Mouse (Mus musculus) embryonic facial prominence, embryonic 10.5 days (tissue): ENCODE measurements around the gene Eps8l2. TPM values are rescaled to one million over a fixed set of nuclear protein-coding genes. Genes with fewer than 3 reads are reported as not detected.

ENCODE experiments used
- DNase-seq: peaks from one replicate; pipeline ENCODE4 v3.0.0-alpha.2; 2017; ENCODE audit warnings: low spot score
- H3K27ac ChIP-seq: fragments of 300-500 bp; sonication (generic); replicated peaks from 2 replicates; pipeline ENCODE4 v1.5.1; 2016; ENCODE audit warnings: mild to moderate bottlenecking
- H3K27me3 ChIP-seq: fragments of 300-500 bp; sonication (generic); replicated peaks from 2 replicates; pipeline ENCODE4 v1.6.1; 2016; ENCODE audit warnings: low read depth, mild to moderate bottlenecking; ENCODE audit not compliant: poor library complexity, severe bottlenecking
- H3K36me3 ChIP-seq: fragments of 300-500 bp; sonication (generic); replicated peaks from 2 replicates; pipeline ENCODE4 v1.6.1; 2016; ENCODE audit warnings: mild to moderate bottlenecking, moderate library complexity
- H3K4me1 ChIP-seq: fragments of 300-500 bp; sonication (generic); 2 replicates; pipeline ENCODE4 v1.6.1; 2016
- H3K4me3 ChIP-seq: fragments of 300-500 bp; sonication (generic); 2 replicates; pipeline ENCODE4 v1.5.1; 2016; ENCODE audit warnings: mild to moderate bottlenecking, moderate library complexity
- H3K9me3 ChIP-seq: fragments of 300-500 bp; sonication (generic); 2 replicates; pipeline ENCODE4 v1.6.1; 2016; ENCODE audit warnings: mild to moderate bottlenecking
- WGBS: fragments of 180-500 bp; shearing (Covaris S2); methylation state at CpG from one replicate; pipeline ENCODE4 v1.1.7; 2016; 5-methylcytosine and 5-hydroxymethylcytosine counted together
- polyA plus RNA-seq: library from polyadenylated mRNA; unstranded; fragments of >200 nt; fragmentation: Nextera tagmentation; extraction: Ambion mirVana; gene quantifications from 2 replicates; pipeline ENCODE4 v1.2.1, GENCODE M21; 2016

The Eps8l2 gene
- polyA plus RNA-seq, 1 experiment from 2014 or later: 12.1 TPM

GRCm38 (mm10) chr7:141315076-141315475 lies 23.6 kb upstream of the Eps8l2 start:
- Histone ChIP-seq H3K9me3 (no peaks in the 10 kb centered on the region), H3K4me1 (no peaks in the 10 kb centered on the region), H3K36me3 (peaks cover 100% of the 10 kb centered on the region), H3K27me3 (no peaks in the 10 kb centered on the region), H3K4me3 (no peak overlapping the region), H3K27ac (no peak overlapping the region)
- DNase-seq: no peak
- WGBS: 91% methylated on average over 8 of the region's 8 CpGs

- Histone ChIP-seq H3K27ac (no peak overlapping the region), H3K4me1 (no peaks in the 10 kb centered on the region), H3K36me3 (peaks cover 100% of the 10 kb centered on the region), H3K27me3 (no peaks in the 10 kb centered on the region), H3K9me3 (no peaks in the 10 kb centered on the region), H3K4me3 (no peak overlapping the region)
- DNase-seq: no peak
- WGBS: 78% methylated on average over 5 of the region's 5 CpGs
These were observed 22.7 kb upstream of the Eps8l2 start for GRCm38 (mm10) chr7:141315974-141316373.

- no peak overlapping the region for H3K27ac ChIP-seq
- H3K27me3 ChIP-seq: no peaks in the 10 kb centered on the region
- no peak for DNase-seq
- H3K9me3 ChIP-seq: no peaks in the 10 kb centered on the region
- H3K4me3 ChIP-seq: no peak overlapping the region
- H3K36me3 ChIP-seq: peaks cover 100% of the 10 kb centered on the region
- WGBS: 87% methylated on average over 1 of the region's 1 CpGs
- H3K4me1 ChIP-seq: no peaks in the 10 kb centered on the region
These were observed 21.0 kb upstream of the Eps8l2 start for GRCm38 (mm10) chr7:141317619-141318132.

GRCm38 (mm10) chr7:141319446-141319845 lies 19.2 kb upstream of the Eps8l2 start:
- WGBS: 82% methylated on average over 2 of the region's 2 CpGs
- Histone ChIP-seq H3K4me1 (no peaks in the 10 kb centered on the region), H3K4me3 (no peak overlapping the region), H3K27me3 (no peaks in the 10 kb centered on the region), H3K36me3 (peaks cover 100% of the 10 kb centered on the region), H3K9me3 (no peaks in the 10 kb centered on the region), H3K27ac (no peak overlapping the region)
- DNase-seq: no peak

- Histone ChIP-seq H3K36me3 (peaks cover 54% of the 10 kb centered on the region), H3K4me3 (no peak overlapping the region), H3K4me1 (peaks cover 33% of the 10 kb centered on the region), H3K27me3 (no peaks in the 10 kb centered on the region), H3K27ac (no peak overlapping the region), H3K9me3 (no peaks in the 10 kb centered on the region)
- no peak for DNase-seq
- 96% methylated on average over 1 of the region's 1 CpGs for WGBS
These were observed 14.0 kb upstream of the Eps8l2 start for GRCm38 (mm10) chr7:141324686-141325085.

- Histone ChIP-seq H3K4me3 (peak overlapping the region; percentile 77), H3K27me3 (no peaks in the 10 kb centered on the region), H3K9me3 (no peaks in the 10 kb centered on the region), H3K36me3 (peaks cover 34% of the 10 kb centered on the region), H3K27ac (peak overlapping the region; percentile 98), H3K4me1 (peaks cover 33% of the 10 kb centered on the region)
- 7% methylated on average over 35 of the region's 35 CpGs for WGBS
- no peak for DNase-seq
These were observed 11.9 kb upstream of the Eps8l2 start for GRCm38 (mm10) chr7:141326546-141327446.

GRCm38 (mm10) chr7:141327469-141328372 lies 11.0 kb upstream of the Eps8l2 start, which contains the start of the genes Deaf1 and Tmem80:
Gene Deaf1 (minus strand): TSS chr7:141327690.
Gene Tmem80 (plus strand): TSS chr7:141327739.
- WGBS: under 1% methylated on average over 105 of the region's 105 CpGs
- Histone ChIP-seq H3K4me1 (peaks cover 33% of the 10 kb centered on the region), H3K4me3 (peak within 1 kb of the TSS; percentile 77), H3K27ac (peak within 1 kb of the TSS; percentile 98), H3K9me3 (no peaks in the 10 kb centered on the region), H3K27me3 (no peaks in the 10 kb centered on the region), H3K36me3 (peaks cover 34% of the 10 kb centered on the region)
- DNase-seq: peak; percentile 98

GRCm38 (mm10) chr7:141328373-141328990 lies 10.2 kb upstream of the Eps8l2 start:
- no peak for DNase-seq
- H3K4me3 ChIP-seq: peak overlapping the region; percentile 77
- 21% methylated on average over 24 of the region's 24 CpGs for WGBS
- H3K4me1 ChIP-seq: peaks cover 33% of the 10 kb centered on the region
- H3K36me3 ChIP-seq: peaks cover 34% of the 10 kb centered on the region
- H3K9me3 ChIP-seq: no peaks in the 10 kb centered on the region
- H3K27ac ChIP-seq: peak overlapping the region; percentile 98
- no peaks in the 10 kb centered on the region for H3K27me3 ChIP-seq

GRCm38 (mm10) chr7:141330706-141331105 lies 8.0 kb upstream of the Eps8l2 start:
- Histone ChIP-seq H3K27me3 (no peaks in the 10 kb centered on the region), H3K27ac (no peak overlapping the region), H3K4me1 (peaks cover 27% of the 10 kb centered on the region), H3K4me3 (no peak overlapping the region), H3K36me3 (peaks cover 41% of the 10 kb centered on the region), H3K9me3 (no peaks in the 10 kb centered on the region)
- no peak for DNase-seq

GRCm38 (mm10) chr7:141331990-141332389 lies 6.7 kb upstream of the Eps8l2 start:
- H3K9me3 ChIP-seq: no peaks in the 10 kb centered on the region
- H3K36me3 ChIP-seq: peaks cover 46% of the 10 kb centered on the region
- no peak overlapping the region for H3K4me3 ChIP-seq
- H3K27ac ChIP-seq: no peak overlapping the region
- 82% methylated on average over 6 of the region's 6 CpGs for WGBS
- no peaks in the 10 kb centered on the region for H3K27me3 ChIP-seq
- H3K4me1 ChIP-seq: peaks cover 14% of the 10 kb centered on the region
- no peak for DNase-seq

- WGBS: 78% methylated on average over 2 of the region's 2 CpGs
- H3K27me3 ChIP-seq: peaks cover 28% of the 10 kb centered on the region
- H3K4me3 ChIP-seq: no peak overlapping the region
- no peaks in the 10 kb centered on the region for H3K9me3 ChIP-seq
- peaks cover 46% of the 10 kb centered on the region for H3K36me3 ChIP-seq
- DNase-seq: no peak
- peaks cover 31% of the 10 kb centered on the region for H3K4me1 ChIP-seq
- H3K27ac ChIP-seq: no peak overlapping the region
These were observed 3.6 kb upstream of the Eps8l2 start for GRCm38 (mm10) chr7:141335044-141335579.

- DNase-seq: no peak
- WGBS: 91% methylated on average over 4 of the region's 4 CpGs
- Histone ChIP-seq H3K27me3 (peaks cover 33% of the 10 kb centered on the region), H3K27ac (no peak overlapping the region), H3K4me3 (no peak overlapping the region), H3K36me3 (peaks cover 46% of the 10 kb centered on the region), H3K9me3 (no peaks in the 10 kb centered on the region), H3K4me1 (peaks cover 36% of the 10 kb centered on the region)
These were observed 3.0 kb upstream of the Eps8l2 start for GRCm38 (mm10) chr7:141335682-141336081.
